Mouse (Mus musculus) myocyte (in vitro differentiated cells): ENCODE data around the gene Cog5.

Experiments
- CEBPB ChIP-seq: IDR thresholded peaks from 2 replicates; pipeline ENCODE4 v1.6.1; 2011; ENCODE audit warnings: mild to moderate bottlenecking, moderate library complexity; ENCODE audit not compliant: poor library complexity, insufficient read depth, severe bottlenecking
- MAX ChIP-seq: IDR thresholded peaks from one replicate; pipeline ENCODE4 v1.6.1; 2011; ENCODE audit warnings: low read depth, mild to moderate bottlenecking, control low read depth
- MYOD1 ChIP-seq, 3 experiments: IDR thresholded peaks; one replicate each; pipeline ENCODE4 v1.6.1; 2011; ENCODE audit warnings: control low read depth in 2 of 3, low read depth in 2 of 3, mild to moderate bottlenecking in 2 of 3, moderate library complexity in 1 of 3; ENCODE audit not compliant: insufficient read length in 2 of 3, control insufficient read depth in 1 of 3
- MYOG ChIP-seq, 3 experiments: IDR thresholded peaks; one replicate each; pipeline ENCODE4 v1.6.1; 2011; ENCODE audit warnings: control low read depth in 2 of 3, low read depth in 2 of 3, mild to moderate bottlenecking in 2 of 3; ENCODE audit not compliant: insufficient read length in 2 of 3, control insufficient read depth in 1 of 3, insufficient read depth in 1 of 3
- POLR2A ChIP-seq: IDR thresholded peaks from one replicate; pipeline ENCODE4 v1.6.1; 2011; ENCODE audit warnings: low read depth, mild to moderate bottlenecking, control low read depth, moderate library complexity; ENCODE audit not compliant: insufficient read length
- POLR2AphosphoS2 ChIP-seq: IDR thresholded peaks from one replicate; pipeline ENCODE4 v1.6.1; 2011; ENCODE audit warnings: low read depth, control low read depth; ENCODE audit not compliant: insufficient read length
- REST ChIP-seq: IDR thresholded peaks from one replicate; pipeline ENCODE4 v1.6.1; 2011; ENCODE audit warnings: mild to moderate bottlenecking, control low read depth, moderate library complexity; ENCODE audit not compliant: insufficient read depth, insufficient read length
- SRF ChIP-seq: IDR thresholded peaks from one replicate; pipeline ENCODE4 v1.6.1; 2011; ENCODE audit warnings: low read depth; ENCODE audit not compliant: control insufficient read depth, insufficient read length
- TCF12 ChIP-seq: IDR thresholded peaks from one replicate; pipeline ENCODE4 v1.6.1; 2011; ENCODE audit warnings: mild to moderate bottlenecking, control low read depth; ENCODE audit not compliant: poor library complexity, insufficient read depth, severe bottlenecking
- TCF3 ChIP-seq: IDR thresholded peaks from one replicate; pipeline ENCODE4 v1.6.1; 2011; ENCODE audit warnings: low read depth, control low read depth; ENCODE audit not compliant: insufficient read length
- USF1 ChIP-seq: IDR thresholded peaks from one replicate; pipeline ENCODE4 v1.6.1; 2011; ENCODE audit warnings: low read depth, mild to moderate bottlenecking, control low read depth, moderate library complexity

GRCm38 (mm10) chr12:31876775-31877174 lies 222.1 kb downstream of the Cog5 start:
- TF ChIP-seq CEBPB: no peak
- TF ChIP-seq MAX: no peak
- no peak for TF ChIP-seq POLR2A
- TF ChIP-seq TCF3: no peak
- TF ChIP-seq MYOG (IDR thresholded peaks at IDR 0.05; ENCODE audit: control insufficient read depth in 1 of 3, insufficient read depth in 1 of 3, insufficient read length in 2 of 3, low read depth in 2 of 3): no peak
- no peak for TF ChIP-seq TCF12
- TF ChIP-seq MYOD1 (IDR thresholded peaks at IDR 0.05; ENCODE audit: control insufficient read depth in 1 of 3, insufficient read length in 2 of 3, low read depth in 2 of 3): no peak
- TF ChIP-seq USF1: no peak
- no peak for TF ChIP-seq REST
- TF ChIP-seq POLR2AphosphoS2: no peak
- no peak for TF ChIP-seq SRF
